Mouse (Mus musculus) frontal cortex, postnatal 36 days (tissue): ENCODE measurements around the gene Slc6a8.

Experiments used
- DNase-seq, 2 experiments: peaks; one replicate each; pipeline ENCODE4 v3.0.0; 2022; ENCODE audit warnings: low spot score in 2 of 2

Slc6a8 gene

DNA sequence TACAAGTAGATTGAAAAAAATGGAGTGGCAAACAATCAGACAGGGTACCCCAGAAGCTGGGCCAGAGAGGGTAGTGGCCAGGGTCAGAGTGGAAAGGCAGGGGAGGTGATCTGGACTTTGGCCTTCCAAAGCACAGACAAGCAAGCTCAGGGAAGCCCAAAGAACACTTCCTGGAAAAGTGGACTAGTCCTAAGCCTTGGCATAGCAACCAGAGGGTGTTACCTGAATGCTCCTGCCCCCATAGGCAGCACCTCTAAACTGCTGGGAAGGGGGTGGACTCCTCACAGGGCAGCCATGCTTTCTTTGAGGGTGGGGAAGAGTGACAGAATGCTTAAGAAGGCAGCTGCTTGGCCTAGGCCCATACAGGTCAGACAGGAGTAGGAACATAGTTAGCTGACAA lies 12.0 kb downstream of the Slc6a8 start:
- DNase-seq = no peak

DNA sequence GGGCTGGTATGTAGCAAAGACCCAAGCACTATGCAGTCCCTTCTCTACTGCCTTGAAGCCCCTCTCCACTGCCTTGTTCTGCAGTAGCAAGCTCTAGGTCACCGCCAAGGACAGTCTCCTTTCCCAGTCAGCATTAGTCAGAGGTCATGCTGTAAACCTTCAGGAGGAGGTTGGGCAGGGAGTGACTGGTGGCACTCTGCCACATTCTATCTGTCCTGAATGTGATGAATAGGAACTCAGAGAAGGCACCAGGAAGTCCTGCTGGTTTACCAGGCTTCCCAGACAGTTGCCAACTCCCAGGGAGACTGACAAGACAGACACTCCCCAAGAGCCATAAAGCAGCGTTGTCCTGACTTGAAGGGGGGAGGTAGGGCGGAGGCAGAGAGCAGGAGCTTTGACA lies 12.7 kb downstream of the Slc6a8 start:
- no peak for DNase-seq

DNA sequence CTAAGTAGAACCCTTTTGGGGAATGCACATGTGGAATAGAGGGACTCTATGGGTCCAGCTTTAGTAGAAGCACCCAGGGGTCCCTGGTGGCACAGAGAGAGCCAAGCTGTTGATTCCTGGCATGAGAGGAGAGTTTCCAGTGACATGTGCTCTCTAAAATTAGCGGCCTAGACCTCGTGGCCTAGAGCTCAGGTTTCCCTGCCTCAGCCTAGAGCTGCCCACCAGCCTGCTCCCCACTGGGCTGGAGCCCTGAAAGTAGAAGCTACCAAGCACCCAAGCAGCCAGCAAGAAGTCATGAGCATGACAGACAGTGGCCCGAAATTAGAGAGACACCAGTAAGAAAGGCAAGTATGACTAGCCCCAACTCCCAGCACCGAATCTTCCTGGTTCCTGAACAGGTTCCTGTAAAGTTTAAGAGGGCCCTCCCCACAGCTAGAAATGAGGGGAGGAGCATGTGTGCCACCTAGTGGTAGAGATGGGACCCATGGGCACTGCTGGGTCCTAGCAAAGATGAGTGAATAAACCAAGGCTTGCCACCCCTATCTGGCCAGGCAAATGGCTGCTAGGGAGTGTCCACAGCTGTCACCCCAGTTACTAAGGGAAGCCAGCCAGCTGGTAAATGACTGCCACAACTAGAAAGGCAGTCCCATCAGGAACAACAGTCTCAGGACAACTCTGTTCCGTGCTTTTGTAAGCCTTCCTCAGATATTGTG lies 18.1 kb downstream of the Slc6a8 start:
- DNase-seq = peak in 1 of 2 experiments; percentile 37

GRCm38 (mm10) chrX:73700472-73700871 lies 27.5 kb downstream of the Slc6a8 start:
- no peak for DNase-seq

DNA sequence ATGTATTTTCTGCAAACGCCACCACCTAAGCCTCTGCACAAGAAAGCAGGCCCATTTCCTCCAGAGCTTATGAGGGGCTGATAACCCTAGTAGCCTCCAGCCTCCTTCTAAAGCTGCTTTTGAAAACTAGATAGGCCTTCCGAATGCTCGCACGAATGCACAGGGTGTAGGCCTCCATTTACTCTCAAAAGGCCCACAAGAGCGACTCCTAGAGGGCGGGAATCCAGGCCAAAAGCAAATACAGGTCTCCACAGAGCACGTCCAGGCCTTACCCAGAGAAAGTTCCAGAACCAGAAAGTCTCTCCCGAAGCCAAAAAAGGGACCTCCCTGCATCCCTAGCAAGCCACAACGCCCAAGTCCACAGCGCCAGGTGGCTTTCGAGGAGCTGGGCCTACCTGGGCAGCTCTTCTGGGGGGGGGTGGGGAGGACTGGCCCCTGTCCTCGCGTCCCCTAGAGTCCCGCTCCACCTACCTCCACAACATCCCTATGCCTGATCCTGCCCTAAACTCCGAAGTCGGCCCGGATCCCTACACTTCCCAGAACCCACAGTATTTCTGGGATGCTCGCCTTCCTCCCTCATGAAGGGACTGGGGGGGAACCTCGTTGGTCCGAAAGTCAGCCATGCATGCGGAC lies 42.6 kb downstream of the Slc6a8 start:
- no peak for DNase-seq

- DNase-seq = peak; percentile 84 to 88
Measured at GRCm38 (mm10) chrX:73716109-73716661, 43.2 kb downstream of the Slc6a8 start, which contains the start of the genes Bcap31 and Abcd1. TSS of gene Bcap31 (minus strand) at chrX:73716175. TSS of gene Abcd1 (plus strand) at chrX:73716597.

DNA sequence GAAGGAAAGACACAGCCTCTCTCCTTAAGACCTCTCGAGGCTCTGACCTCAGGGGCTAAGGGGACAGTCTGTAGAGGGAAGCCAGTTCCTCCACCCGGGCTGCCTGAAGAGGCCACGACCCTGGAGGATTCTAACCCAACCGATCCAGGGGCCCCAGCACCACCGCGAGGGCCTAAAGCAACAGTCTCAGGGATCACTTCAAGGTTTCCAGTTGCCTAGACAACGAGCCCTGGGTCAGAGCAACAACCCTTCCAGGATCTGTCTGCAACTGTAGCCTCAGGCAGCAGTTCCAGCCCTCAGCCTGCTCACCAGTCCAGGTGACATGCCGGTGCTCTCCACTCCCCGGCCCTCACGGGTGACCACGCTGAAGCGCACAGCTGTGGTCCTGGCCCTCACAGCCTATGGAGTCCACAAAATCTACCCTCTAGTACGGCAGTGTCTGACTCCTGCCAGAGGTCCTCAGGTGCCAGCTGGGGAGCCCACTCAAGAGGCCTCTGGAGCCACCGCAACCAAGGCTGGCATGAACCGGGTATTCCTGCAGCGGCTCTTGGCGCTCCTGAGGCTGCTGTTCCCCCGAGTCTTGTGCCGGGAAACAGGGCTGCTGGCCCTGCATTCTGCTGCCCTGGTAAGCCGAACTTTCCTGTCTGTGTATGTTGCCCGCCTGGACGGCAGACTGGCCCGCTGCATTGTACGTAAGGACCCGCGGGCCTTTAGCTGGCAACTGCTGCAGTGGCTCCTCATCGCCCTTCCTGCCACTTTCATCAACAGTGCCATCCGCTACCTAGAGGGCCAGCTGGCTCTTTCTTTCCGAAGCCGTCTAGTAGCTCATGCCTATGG lies 44.0 kb downstream of the Slc6a8 start:
- DNase-seq = no peak

DNA sequence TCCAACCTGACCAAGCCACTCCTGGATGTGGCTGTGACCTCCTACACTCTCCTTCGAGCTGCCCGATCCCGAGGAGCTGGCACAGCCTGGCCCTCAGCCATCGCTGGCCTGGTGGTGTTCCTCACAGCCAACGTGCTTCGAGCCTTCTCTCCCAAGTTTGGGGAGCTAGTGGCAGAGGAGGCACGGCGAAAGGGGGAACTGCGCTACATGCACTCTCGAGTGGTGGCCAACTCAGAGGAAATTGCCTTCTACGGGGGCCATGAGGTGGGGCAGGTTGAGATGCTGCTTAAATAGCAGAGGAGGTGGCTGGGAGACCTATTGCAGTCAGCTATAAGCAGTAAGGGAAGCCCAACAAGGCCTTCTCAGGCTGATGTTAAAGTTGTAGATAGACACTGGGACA lies 44.7 kb downstream of the Slc6a8 start:
- no peak for DNase-seq

- no peak for DNase-seq
Measured at GRCm38 (mm10) chrX:73718271-73718670, 45.3 kb downstream of the Slc6a8 start.

GRCm38 (mm10) chrX:73718686-73719362 lies 45.9 kb downstream of the Slc6a8 start:
- no peak for DNase-seq

DNA sequence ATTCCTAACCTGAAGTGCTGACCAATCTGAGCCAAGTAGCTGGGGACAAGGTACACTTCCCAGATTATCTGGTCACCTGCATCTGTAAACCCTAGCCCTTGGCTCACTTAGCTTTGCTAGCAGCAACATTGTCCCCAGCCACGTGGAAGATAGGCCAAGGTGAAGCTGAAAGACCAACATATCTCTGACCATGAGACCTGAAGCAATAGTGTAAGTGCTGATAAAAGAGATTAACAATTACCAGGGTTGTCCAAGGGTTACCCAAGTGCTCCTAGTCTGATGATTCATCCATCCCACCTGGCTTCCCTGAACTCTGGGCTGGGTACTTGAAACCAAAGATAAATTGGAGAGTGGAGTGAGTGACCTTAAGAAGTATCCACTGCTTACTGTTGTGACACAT lies 58.0 kb downstream of the Slc6a8 start:
- no peak for DNase-seq
